Mouse (Mus musculus) stomach, embryonic 16.5 days (tissue): ENCODE data around the gene Fam169a. TPM values are rescaled to one million over a fixed set of nuclear protein-coding genes. Genes with fewer than 3 reads are reported as not detected.
A peak's percentile ranks its signal among the peaks of the same experiment; 100 is the strongest.
"Not testable (repeated sequence)": the region's sequence is repeated elsewhere in the genome, so short reads cannot be mapped to it uniquely, and the experiment has no call there.

Source experiments
- ATAC-seq: fragments of 200-750 bp; cut with Nextera tagmentation; 2 replicates; pipeline ENCODE4 v1.8.0; 2017; ENCODE audit warnings: moderate number of reproducible peaks, moderate TSS enrichment; ENCODE audit not compliant: insufficient read depth, low FRiP score
- H3K27ac ChIP-seq: fragments of 300-500 bp; sonication (generic); 2 replicates; pipeline ENCODE4 v1.5.1; 2014; ENCODE audit warnings: low read length
- H3K27me3 ChIP-seq: fragments of 300-500 bp; sonication (generic); 2 replicates; pipeline ENCODE4 v1.6.1; 2014; ENCODE audit warnings: low read length, control low read depth, mixed read lengths; ENCODE audit not compliant: control insufficient read depth, insufficient read depth
- H3K36me3 ChIP-seq: fragments of 300-500 bp; sonication (generic); 2 replicates; pipeline ENCODE4 v1.6.1; 2014; ENCODE audit warnings: low read length; ENCODE audit not compliant: control insufficient read depth, insufficient read depth
- H3K4me1 ChIP-seq: fragments of 300-500 bp; sonication (generic); 2 replicates; pipeline ENCODE4 v1.6.1; 2014; ENCODE audit warnings: low read length, control low read depth, mixed read lengths; ENCODE audit not compliant: control insufficient read depth, insufficient read depth
- H3K4me2 ChIP-seq: fragments of 300-500 bp; sonication (generic); 2 replicates; pipeline ENCODE4 v1.6.1; 2014; ENCODE audit warnings: low read depth, low read length, mixed read lengths
- H3K4me3 ChIP-seq: fragments of 300-500 bp; sonication (generic); replicated peaks from 2 replicates; pipeline ENCODE4 v1.5.1; 2014; ENCODE audit warnings: mild to moderate bottlenecking, low read length
- H3K9ac ChIP-seq: fragments of 300-500 bp; sonication (generic); 2 replicates; pipeline ENCODE4 v1.6.1; 2014; ENCODE audit warnings: low read length
- H3K9me3 ChIP-seq: fragments of 300-500 bp; sonication (generic); replicated peaks from 2 replicates; pipeline ENCODE4 v1.6.1; 2016; ENCODE audit warnings: low read length, control low read depth; ENCODE audit not compliant: control insufficient read depth
- WGBS: fragments of 180-500 bp; shearing (Covaris S2); extraction: QIAGEN DNeasy Blood & Tissue Kit; methylation state at CpG from one replicate; pipeline ENCODE4 v1.1.7; 2014; 5-methylcytosine and 5-hydroxymethylcytosine counted together
- polyA plus RNA-seq: library from polyadenylated mRNA; unstranded; fragments of >200 nt; fragmentation: Nextera tagmentation; extraction: Ambion mirVana; gene quantifications from 2 replicates; pipeline ENCODE4 v1.2.1, GENCODE M21; 2015

The Fam169a gene
- polyA plus RNA-seq, 1 experiment from 2014 or later: 2.2 TPM

DNA sequence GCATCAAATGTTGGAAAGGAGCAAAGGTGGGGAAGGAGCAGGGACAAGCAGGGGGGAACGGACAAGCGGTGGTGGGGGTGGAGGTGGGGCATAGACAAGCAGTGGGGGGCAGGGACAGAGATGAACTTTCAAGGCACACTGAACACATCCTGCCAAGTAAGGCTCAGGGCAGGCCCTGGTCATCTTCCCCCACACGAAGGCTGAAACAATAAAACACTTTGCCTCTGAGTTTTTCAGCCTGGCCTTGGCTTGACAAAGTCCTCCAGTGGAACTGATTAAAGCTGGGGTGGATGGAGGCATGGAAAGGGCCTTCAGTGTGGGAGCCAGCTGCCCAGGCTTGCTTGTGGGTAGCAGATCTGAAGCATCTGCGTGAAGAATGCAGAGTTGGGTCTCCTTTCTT is 9.3 kb upstream of the Fam169a start:
- no peak overlapping the region for H3K4me3 ChIP-seq
- WGBS: 56% methylated on average over 4 of the region's 4 CpGs
- H3K36me3 ChIP-seq: no peaks in the 10 kb centered on the region
- H3K4me1 ChIP-seq: no peaks in the 10 kb centered on the region
- no peaks in the 10 kb centered on the region for H3K9me3 ChIP-seq
- H3K27ac ChIP-seq: no peak overlapping the region
- H3K4me2 ChIP-seq: no peak overlapping the region
- no peak for ATAC-seq
- no peaks in the 10 kb centered on the region for H3K27me3 ChIP-seq
- H3K9ac ChIP-seq: no peak overlapping the region

GRCm38 (mm10) chr13:97059746-97060145 is 7.3 kb upstream of the Fam169a start:
- Histone ChIP-seq H3K27ac (no peak overlapping the region), H3K9ac (no peak overlapping the region), H3K4me1 (no peaks in the 10 kb centered on the region), H3K4me2 (no peak overlapping the region), H3K9me3 (no peaks in the 10 kb centered on the region), H3K4me3 (no peak overlapping the region), H3K36me3 (no peaks in the 10 kb centered on the region), H3K27me3 (no peaks in the 10 kb centered on the region)
- ATAC-seq: no peak
- 91% methylated on average over 6 of the region's 6 CpGs for WGBS

- no peak overlapping the region for H3K4me3 ChIP-seq
- no peaks in the 10 kb centered on the region for H3K9me3 ChIP-seq
- no peaks in the 10 kb centered on the region for H3K4me1 ChIP-seq
- H3K27me3 ChIP-seq: no peaks in the 10 kb centered on the region
- H3K4me2 ChIP-seq: no peak overlapping the region
- ATAC-seq: peak; percentile 10; the same call in 1 of the 2 replicates
- no peak overlapping the region for H3K9ac ChIP-seq
- no peak overlapping the region for H3K27ac ChIP-seq
- WGBS: 50% methylated on average over 6 of the region's 8 CpGs
- H3K36me3 ChIP-seq: no peaks in the 10 kb centered on the region
Observed at GRCm38 (mm10) chr13:97060331-97060730, 6.8 kb upstream of the Fam169a start.

DNA sequence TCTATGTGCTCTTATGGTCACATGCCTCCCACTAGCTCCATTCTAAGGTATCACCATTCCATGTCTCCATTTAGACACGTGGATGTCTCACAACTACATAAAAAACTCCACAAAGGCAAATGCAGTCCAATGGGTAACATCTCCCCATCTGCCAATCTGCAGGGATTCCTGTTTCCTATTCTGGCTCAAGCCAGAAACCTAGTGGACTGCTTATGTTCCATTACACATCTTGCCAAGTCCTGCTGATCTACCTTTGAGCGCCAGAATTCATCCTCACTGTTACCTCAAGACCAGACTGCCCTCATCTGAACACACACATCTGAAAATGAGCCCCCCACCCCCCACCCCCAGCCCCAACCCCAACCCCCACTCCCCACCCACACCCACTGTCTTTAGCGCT is 4.9 kb upstream of the Fam169a start:
- H3K4me3 ChIP-seq: no peak overlapping the region
- WGBS: 85% methylated on average over 3 of the region's 3 CpGs
- H3K27ac ChIP-seq: no peak overlapping the region
- no peaks in the 10 kb centered on the region for H3K4me1 ChIP-seq
- H3K36me3 ChIP-seq: no peaks in the 10 kb centered on the region
- H3K4me2 ChIP-seq: no peak overlapping the region
- no peaks in the 10 kb centered on the region for H3K9me3 ChIP-seq
- H3K9ac ChIP-seq: no peak overlapping the region
- no peaks in the 10 kb centered on the region for H3K27me3 ChIP-seq
- no peak for ATAC-seq

GRCm38 (mm10) chr13:97063431-97063830 is 3.7 kb upstream of the Fam169a start:
- no peaks in the 10 kb centered on the region for H3K9me3 ChIP-seq
- H3K36me3 ChIP-seq: no peaks in the 10 kb centered on the region
- no peaks in the 10 kb centered on the region for H3K27me3 ChIP-seq
- 82% methylated on average over 2 of the region's 2 CpGs for WGBS
- H3K27ac ChIP-seq: no peak overlapping the region
- H3K4me2 ChIP-seq: no peak overlapping the region
- H3K4me1 ChIP-seq: no peaks in the 10 kb centered on the region
- no peak overlapping the region for H3K4me3 ChIP-seq
- H3K9ac ChIP-seq: no peak overlapping the region
- ATAC-seq: no peak

- Histone ChIP-seq H3K4me1 (no peaks in the 10 kb centered on the region), H3K36me3 (no peaks in the 10 kb centered on the region), H3K4me2 (no peak overlapping the region), H3K9me3 (no peaks in the 10 kb centered on the region), H3K9ac (no peak overlapping the region), H3K27ac (no peak overlapping the region), H3K27me3 (no peaks in the 10 kb centered on the region), H3K4me3 (no peak overlapping the region)
- ATAC-seq: no peak
- WGBS: 48% methylated on average over 3 of the region's 3 CpGs
Observed at GRCm38 (mm10) chr13:97064413-97064812, 2.7 kb upstream of the Fam169a start.

DNA sequence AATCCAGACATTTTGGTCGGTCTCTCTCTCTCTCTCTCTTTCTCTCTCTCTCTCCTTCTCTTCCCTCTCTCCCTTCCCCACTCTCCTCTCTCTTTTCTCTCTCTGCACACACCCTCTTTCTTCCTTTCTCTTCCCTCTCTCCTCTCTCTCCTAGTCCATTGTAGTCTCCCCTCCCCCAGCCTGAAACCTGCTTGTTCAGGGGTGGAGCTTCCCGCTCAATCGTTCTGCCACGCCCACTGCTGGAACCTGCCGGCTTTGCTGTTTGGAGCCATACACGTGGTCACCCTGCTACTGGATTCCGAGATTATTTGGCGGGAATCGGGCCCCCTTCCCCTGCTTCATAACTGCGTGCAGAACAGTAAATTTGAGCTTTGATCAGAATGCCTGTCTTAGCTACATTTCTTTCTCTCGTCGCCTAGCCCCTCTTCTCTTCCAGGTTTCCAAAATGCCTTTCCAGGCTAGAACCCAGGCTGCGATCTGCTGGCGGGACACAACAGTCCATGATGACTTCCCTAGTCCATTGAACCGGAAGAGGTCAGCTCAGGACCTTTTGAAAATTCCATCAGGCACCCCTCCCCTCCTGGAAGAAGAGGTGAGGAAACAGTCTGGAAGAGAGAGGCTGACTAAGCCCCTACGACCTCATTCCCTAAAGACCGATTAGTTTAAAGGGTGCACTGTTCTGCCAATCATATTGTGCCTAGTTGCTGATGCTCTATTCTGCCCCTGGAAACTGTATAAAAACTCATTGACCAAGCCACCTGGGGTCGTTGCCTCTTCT is 2.1 kb upstream of the Fam169a start:
- not testable (repeated sequence) for H3K4me3 ChIP-seq, H3K9me3 ChIP-seq, H3K27ac ChIP-seq, H3K27me3 ChIP-seq, H3K36me3 ChIP-seq, H3K9ac ChIP-seq, H3K4me1 ChIP-seq, H3K4me2 ChIP-seq
- ATAC-seq: peak; percentile 14; the same call in 1 of the 2 replicates
- WGBS: 44% methylated on average over 18 of the region's 18 CpGs

GRCm38 (mm10) chr13:97067691-97068090 is 605 bp downstream of the Fam169a start:
- Histone ChIP-seq H3K4me1 (no peaks in the 10 kb centered on the region; the same call in 1 of the 2 replicates), H3K9ac (no peak overlapping the region), H3K27me3 (peaks cover 9% of the 10 kb centered on the region), H3K36me3 (no peaks in the 10 kb centered on the region), H3K27ac (no peak overlapping the region), H3K4me2 (no peak overlapping the region), H3K4me3 (no peak overlapping the region), H3K9me3 (no peaks in the 10 kb centered on the region)
- no peak for ATAC-seq
- WGBS: 43% methylated on average over 6 of the region's 6 CpGs

DNA sequence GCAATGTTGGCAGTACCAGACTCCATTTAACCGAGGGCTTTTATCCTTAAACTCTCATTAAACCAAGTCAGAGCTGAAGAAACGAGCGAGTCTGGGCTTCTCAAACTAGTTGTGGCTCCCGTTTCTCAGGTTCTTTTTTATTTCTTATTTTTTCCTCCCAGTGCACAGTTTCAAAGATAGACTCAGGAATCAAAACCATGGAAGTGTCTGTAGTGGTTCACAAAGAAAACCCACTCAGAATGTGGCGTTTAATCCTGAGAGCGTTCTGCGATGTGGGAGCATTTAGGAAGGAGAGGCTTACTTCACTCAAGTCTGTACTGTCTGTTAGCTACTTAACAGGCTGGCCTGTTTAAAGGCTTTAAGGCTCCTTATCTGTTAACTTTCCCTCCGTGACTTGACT is 1.1 kb downstream of the Fam169a start:
- Histone ChIP-seq H3K9ac (no peak overlapping the region), H3K36me3 (no peaks in the 10 kb centered on the region), H3K27ac (no peak overlapping the region), H3K27me3 (peaks cover 9% of the 10 kb centered on the region), H3K4me2 (no peak overlapping the region), H3K4me1 (no peaks in the 10 kb centered on the region; the same call in 1 of the 2 replicates), H3K9me3 (no peaks in the 10 kb centered on the region), H3K4me3 (no peak overlapping the region)
- no peak for ATAC-seq
- WGBS: 69% methylated on average over 8 of the region's 8 CpGs
